Mouse (Mus musculus) hindbrain, embryonic 15.5 days (tissue): ENCODE measurements around the gene Gm10377. TPM values are rescaled to one million over a fixed set of nuclear protein-coding genes. Genes with fewer than 3 reads are reported as not detected.
"Not testable (repeated sequence)": the region's sequence is repeated elsewhere in the genome, so short reads cannot be mapped to it uniquely, and the experiment has no call there.

ENCODE experiments used
- ATAC-seq: fragments of 200-750 bp; cut with Nextera tagmentation; 2 replicates; pipeline ENCODE4 v1.8.0; 2017; ENCODE audit warnings: low read depth, moderate number of reproducible peaks, moderate TSS enrichment; ENCODE audit not compliant: low FRiP score
- H3K27ac ChIP-seq: fragments of 300-500 bp; sonication (generic); replicated peaks from 2 replicates; pipeline ENCODE4 v1.5.1; 2015; ENCODE audit warnings: mild to moderate bottlenecking, inconsistent platforms
- H3K27me3 ChIP-seq: fragments of 300-500 bp; sonication (generic); 2 replicates; pipeline ENCODE4 v1.6.1; 2015; ENCODE audit warnings: control low read depth, inconsistent platforms
- H3K36me3 ChIP-seq: fragments of 300-500 bp; sonication (generic); 2 replicates; pipeline ENCODE4 v1.6.1; 2015; ENCODE audit warnings: control low read depth, inconsistent platforms
- H3K4me1 ChIP-seq: fragments of 300-500 bp; sonication (generic); replicated peaks from 2 replicates; pipeline ENCODE4 v1.6.1; 2015; ENCODE audit warnings: control low read depth, inconsistent platforms
- H3K4me2 ChIP-seq: fragments of 300-500 bp; sonication (generic); 2 replicates; pipeline ENCODE4 v1.6.1; 2015; ENCODE audit warnings: moderate library complexity, mild to moderate bottlenecking, inconsistent platforms
- H3K4me3 ChIP-seq: fragments of 300-500 bp; sonication (generic); 2 replicates; pipeline ENCODE4 v1.5.1; 2015; ENCODE audit warnings: mild to moderate bottlenecking, inconsistent platforms
- H3K9ac ChIP-seq: fragments of 300-500 bp; sonication (generic); 2 replicates; pipeline ENCODE4 v1.6.1; 2015; ENCODE audit warnings: inconsistent platforms
- H3K9me3 ChIP-seq: fragments of 300-500 bp; sonication (generic); 2 replicates; pipeline ENCODE4 v1.6.1; 2016; ENCODE audit warnings: control low read depth, inconsistent platforms
- WGBS: fragments of 180-500 bp; shearing (Covaris S2); methylation state at CpG from one replicate; pipeline ENCODE4 v1.1.7; 2015; 5-methylcytosine and 5-hydroxymethylcytosine counted together
- polyA plus RNA-seq: library from polyadenylated mRNA; unstranded; fragments of >200 nt; fragmentation: Nextera tagmentation; extraction: Ambion mirVana; gene quantifications from 2 replicates; pipeline ENCODE4 v1.2.1, GENCODE M21; 2015

Gene Gm10377
- polyA plus RNA-seq: not detected in 2 replicates

- H3K27me3 ChIP-seq, H3K36me3 ChIP-seq, H3K4me1 ChIP-seq, ATAC-seq, H3K27ac ChIP-seq, H3K9me3 ChIP-seq, H3K9ac ChIP-seq, H3K4me2 ChIP-seq, H3K4me3 ChIP-seq: not testable (repeated sequence)
Measured at GRCm38 (mm10) chr14:42797887-42798286, at the start of gene Gm10377. Gm10377 (minus strand) TSS chr14:42797987.

DNA sequence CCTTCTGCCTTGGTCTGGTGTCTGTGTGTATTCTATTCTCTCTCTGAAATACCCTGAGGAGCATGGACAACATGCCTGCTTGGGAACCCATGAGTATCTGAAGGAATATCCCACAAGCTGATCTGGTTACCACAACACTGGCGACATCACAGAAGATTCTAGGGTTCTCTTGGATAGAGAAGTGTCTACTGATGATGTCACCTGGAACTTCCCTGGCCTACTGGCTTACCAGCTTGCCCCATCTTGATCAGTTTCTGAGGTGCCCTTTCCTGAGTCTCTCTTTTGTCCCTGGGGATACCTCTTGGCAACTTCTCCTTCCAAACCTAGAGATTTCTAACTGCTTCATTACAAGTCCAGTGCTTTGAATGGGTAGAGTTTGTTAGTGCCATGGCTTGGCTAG is 29.1 kb downstream of the Gm10377 start, which contains the start of gene Gm3015:
Gene Gm3015 (minus strand): TSS at position 101 of the 400 bp plus-strand sequence.
- not testable (repeated sequence) for H3K9me3 ChIP-seq, H3K27me3 ChIP-seq, H3K36me3 ChIP-seq, H3K4me2 ChIP-seq, H3K9ac ChIP-seq, H3K4me1 ChIP-seq, ATAC-seq, H3K4me3 ChIP-seq, H3K27ac ChIP-seq
- 73% methylated on average over 1 of the region's 1 CpGs for WGBS

Other genes with a start within 250 kb of the Gm10377 start
- gene Gm17124, start 198.1 kb downstream of the Gm10377 start, polyA plus RNA-seq: not detected in 2 replicates
- gene Gm3633, start 156.1 kb downstream of the Gm10377 start, polyA plus RNA-seq: not detected in 2 replicates
- not detected in 2 replicates for gene Gm10378, start 142.0 kb downstream of the Gm10377 start, polyA plus RNA-seq
- not detected in 2 replicates for gene Gm3015, start 29.2 kb downstream of the Gm10377 start, polyA plus RNA-seq
- gene Gm21977, start 55.5 kb upstream of the Gm10377 start, polyA plus RNA-seq: not detected in 2 replicates
- gene Gm8082, start 195.6 kb upstream of the Gm10377 start, polyA plus RNA-seq: not detected in 2 replicates
- not detected in 2 replicates for gene Gm10376, start 217.6 kb upstream of the Gm10377 start, polyA plus RNA-seq